Mouse (Mus musculus) splenic B cell, adult 2 months (primary cell): ENCODE measurements around the gene Gsk3a.

Experiments
- DNase-seq: peaks from one replicate; pipeline ENCODE4 v3.0.0-alpha.2; 2011; ENCODE audit warnings: low read depth, low spot score
- H3K27me3 ChIP-seq: 2 replicates; pipeline ENCODE4 v1.6.1; 2012; ENCODE audit warnings: mild to moderate bottlenecking, low read length, moderate library complexity, mixed read lengths; ENCODE audit not compliant: control insufficient read depth, poor library complexity, insufficient read depth, severe bottlenecking
- H3K36me3 ChIP-seq: 2 replicates; pipeline ENCODE4 v1.6.1; 2012; ENCODE audit warnings: mild to moderate bottlenecking, low read length, moderate library complexity, mixed read lengths; ENCODE audit not compliant: control insufficient read depth, poor library complexity, insufficient read depth, severe bottlenecking

Gene Gsk3a

GRCm38 (mm10) chr7:25247498-25247897 is 9.8 kb upstream of the Gsk3a start:
- Histone ChIP-seq H3K27me3 (no peaks in the 10 kb centered on the region; the same call in 1 of the 2 replicates), H3K36me3 (no peaks in the 10 kb centered on the region; the same call in 1 of the 2 replicates)
- no peak for DNase-seq

- no peaks in the 10 kb centered on the region; the same call in 1 of the 2 replicates for H3K36me3 ChIP-seq
- no peaks in the 10 kb centered on the region; the same call in 1 of the 2 replicates for H3K27me3 ChIP-seq
- no peak for DNase-seq
These were observed 9.1 kb upstream of the Gsk3a start for GRCm38 (mm10) chr7:25246759-25247137.

GRCm38 (mm10) chr7:25246079-25246758 is 8.6 kb upstream of the Gsk3a start:
- no peak for DNase-seq
- Histone ChIP-seq H3K36me3 (no peaks in the 10 kb centered on the region; the same call in 1 of the 2 replicates), H3K27me3 (no peaks in the 10 kb centered on the region; the same call in 1 of the 2 replicates)

- H3K36me3 ChIP-seq = no peaks in the 10 kb centered on the region; the same call in 1 of the 2 replicates
- DNase-seq = no peak
- H3K27me3 ChIP-seq = no peaks in the 10 kb centered on the region; the same call in 1 of the 2 replicates
These were observed 7.1 kb upstream of the Gsk3a start for GRCm38 (mm10) chr7:25244562-25245369.

GRCm38 (mm10) chr7:25243361-25243760 is 5.7 kb upstream of the Gsk3a start:
- no peak for DNase-seq
- H3K36me3 ChIP-seq = no peaks in the 10 kb centered on the region; the same call in 1 of the 2 replicates
- H3K27me3 ChIP-seq = no peaks in the 10 kb centered on the region

- no peak for DNase-seq
- Histone ChIP-seq H3K36me3 (no peaks in the 10 kb centered on the region; the same call in 1 of the 2 replicates), H3K27me3 (no peaks in the 10 kb centered on the region)
These were observed 3.4 kb upstream of the Gsk3a start for GRCm38 (mm10) chr7:25241062-25241461.

GRCm38 (mm10) chr7:25240631-25241030 is 3.0 kb upstream of the Gsk3a start:
- no peaks in the 10 kb centered on the region for H3K27me3 ChIP-seq
- no peak for DNase-seq

GRCm38 (mm10) chr7:25238829-25239623 is 1.4 kb upstream of the Gsk3a start:
- peaks cover 2% of the 10 kb centered on the region; the same call in 1 of the 2 replicates for H3K36me3 ChIP-seq

More at GRCm38 (mm10) chr7:25240631-25241030, 3.0 kb upstream of the Gsk3a start:
- H3K36me3 ChIP-seq = no peaks in the 10 kb centered on the region; the same call in 1 of the 2 replicates

GRCm38 (mm10) chr7:25238015-25238706 is 510 bp upstream of the Gsk3a start:
- Histone ChIP-seq H3K27me3 (no peaks in the 10 kb centered on the region), H3K36me3 (peaks cover 7% of the 10 kb centered on the region)
- DNase-seq = peak; percentile 96

More at GRCm38 (mm10) chr7:25238829-25239623, 1.4 kb upstream of the Gsk3a start:
- no peaks in the 10 kb centered on the region for H3K27me3 ChIP-seq
- DNase-seq = peak; percentile 96

GRCm38 (mm10) chr7:25235526-25235925 is 2.1 kb downstream of the Gsk3a start:
- Histone ChIP-seq H3K36me3 (peaks cover 7% of the 10 kb centered on the region), H3K27me3 (no peaks in the 10 kb centered on the region)
- DNase-seq = no peak

- Histone ChIP-seq H3K36me3 (peaks cover 12% of the 10 kb centered on the region), H3K27me3 (no peaks in the 10 kb centered on the region)
- DNase-seq = no peak
These were observed 4.6 kb downstream of the Gsk3a start for GRCm38 (mm10) chr7:25233061-25233460.

- peaks cover 17% of the 10 kb centered on the region for H3K36me3 ChIP-seq
- DNase-seq = no peak
These were observed 5.5 kb downstream of the Gsk3a start for GRCm38 (mm10) chr7:25232101-25232648.

GRCm38 (mm10) chr7:25230690-25231285 is 6.9 kb downstream of the Gsk3a start:
- no peaks in the 10 kb centered on the region for H3K27me3 ChIP-seq
- no peak for DNase-seq
- H3K36me3 ChIP-seq = peaks cover 19% of the 10 kb centered on the region

More at GRCm38 (mm10) chr7:25232101-25232648, 5.5 kb downstream of the Gsk3a start:
- H3K27me3 ChIP-seq = no peaks in the 10 kb centered on the region
